Mouse (Mus musculus) lung, postnatal 4 days (tissue): ENCODE measurements around the gene Trim11.

Experiments used
- DNase-seq, 2 experiments: peaks; one replicate each; pipeline ENCODE4 v3.0.0; 2021

Gene Trim11

DNA sequence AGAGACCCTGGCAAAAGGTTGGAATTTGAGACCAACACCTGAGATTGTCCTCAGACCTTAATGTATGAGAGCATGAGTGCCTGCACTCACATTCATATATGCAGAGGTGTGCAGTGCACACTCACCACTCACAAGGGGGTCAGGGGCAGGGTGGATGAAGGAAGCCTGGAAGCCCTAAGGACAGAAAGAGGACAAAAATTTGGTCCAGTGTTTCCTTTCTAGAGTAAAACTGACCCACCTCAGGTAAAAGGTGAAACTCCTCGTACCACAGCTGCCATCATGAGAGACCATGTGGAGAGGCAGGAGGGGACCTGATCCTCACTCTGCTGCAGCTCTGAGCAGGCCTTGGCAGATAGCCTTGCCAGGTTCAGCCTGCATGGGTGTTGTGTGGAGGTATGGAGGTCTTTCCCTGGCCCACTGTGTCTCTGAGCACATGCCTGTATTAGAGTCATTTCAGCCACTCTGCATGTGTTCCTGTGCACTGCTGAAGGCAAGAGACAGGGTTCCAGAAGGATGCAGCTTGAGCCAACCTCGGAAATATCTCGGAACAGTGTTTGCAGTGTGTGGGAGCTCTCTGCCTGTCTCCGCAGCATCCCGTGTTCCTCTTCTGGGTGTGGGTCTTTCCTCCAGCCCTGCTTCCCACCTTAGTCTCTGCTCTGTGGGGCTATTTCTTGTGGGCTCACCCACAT is 20.5 kb upstream of the Trim11 start:
- no peak for DNase-seq

DNA sequence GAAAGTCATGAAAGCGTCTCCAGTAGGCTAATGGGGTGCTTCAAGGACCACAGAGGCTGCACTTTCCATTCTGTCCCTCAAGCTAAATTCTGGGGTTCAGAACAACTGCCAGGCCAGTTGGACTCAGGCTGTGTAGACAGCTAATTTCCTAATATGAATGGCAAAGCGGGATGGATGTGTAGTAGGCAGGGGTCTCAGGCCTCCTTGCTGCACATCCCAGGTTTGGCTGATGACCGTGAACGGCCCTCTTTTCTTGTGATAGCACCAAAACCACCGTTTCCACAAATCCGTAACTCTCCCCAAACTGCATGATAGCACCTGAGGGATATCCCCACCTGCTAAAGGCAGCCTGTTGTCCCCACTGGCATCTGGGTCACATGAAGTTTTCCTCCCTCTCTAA is 19.4 kb upstream of the Trim11 start:
- no peak for DNase-seq

DNA sequence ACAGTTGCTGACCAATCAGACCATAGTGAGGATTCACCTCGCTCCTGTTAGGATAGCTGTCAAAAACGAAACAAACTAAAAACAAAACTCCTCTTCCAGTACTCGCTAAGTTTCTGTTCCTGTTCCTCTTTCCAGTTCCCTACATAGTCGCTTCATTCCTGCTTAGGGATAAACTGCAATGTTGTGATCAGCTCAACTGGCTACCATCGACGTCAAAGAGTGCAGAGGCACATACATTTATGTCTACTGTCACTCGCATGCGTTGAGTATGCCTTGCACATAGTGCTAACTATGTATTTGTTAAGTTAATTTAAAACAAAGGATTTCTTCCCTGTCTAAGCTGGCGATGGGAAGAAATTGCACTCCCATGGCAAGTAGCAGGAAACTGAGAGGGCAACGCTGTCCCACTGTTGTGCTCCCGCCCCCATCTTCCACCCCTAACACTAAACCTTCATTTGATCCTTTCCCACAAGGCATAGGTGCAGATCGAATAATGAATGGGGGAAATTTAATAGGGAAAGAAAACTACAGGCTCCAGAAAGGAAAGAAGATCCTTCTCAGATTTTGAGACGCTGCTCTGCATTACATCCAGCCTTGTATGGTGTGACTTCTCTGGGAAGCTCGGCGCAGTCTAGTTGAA is 18.6 kb upstream of the Trim11 start:
- no peak for DNase-seq

DNA sequence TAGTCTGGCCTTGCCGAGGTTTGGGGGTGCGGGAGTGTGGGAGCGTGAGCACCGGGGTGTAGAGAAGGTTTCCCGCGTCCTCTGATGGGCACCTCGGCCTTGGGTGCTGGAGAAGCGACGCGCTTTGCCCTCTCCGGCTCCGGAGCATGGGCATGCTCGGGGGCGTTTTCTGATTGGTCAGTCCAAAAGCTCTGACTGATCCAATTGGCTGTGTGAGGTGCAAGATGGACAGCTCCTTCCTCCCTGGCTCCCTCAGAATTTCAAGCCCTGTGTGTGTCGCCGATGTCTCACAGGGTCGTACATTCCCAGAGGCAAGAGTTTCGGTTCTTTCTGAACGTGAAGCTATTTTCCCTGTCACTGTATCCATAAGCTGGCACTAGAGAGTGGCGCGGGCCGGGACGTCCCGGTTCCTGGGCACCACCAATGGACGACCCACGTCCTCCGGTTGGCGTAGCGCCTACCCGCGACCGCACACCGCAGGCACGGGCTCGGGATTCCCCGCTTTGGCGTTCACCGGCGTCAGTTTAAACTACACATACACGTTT is 17.9 kb upstream of the Trim11 start:
- DNase-seq: peak; percentile 82 to 85

DNA sequence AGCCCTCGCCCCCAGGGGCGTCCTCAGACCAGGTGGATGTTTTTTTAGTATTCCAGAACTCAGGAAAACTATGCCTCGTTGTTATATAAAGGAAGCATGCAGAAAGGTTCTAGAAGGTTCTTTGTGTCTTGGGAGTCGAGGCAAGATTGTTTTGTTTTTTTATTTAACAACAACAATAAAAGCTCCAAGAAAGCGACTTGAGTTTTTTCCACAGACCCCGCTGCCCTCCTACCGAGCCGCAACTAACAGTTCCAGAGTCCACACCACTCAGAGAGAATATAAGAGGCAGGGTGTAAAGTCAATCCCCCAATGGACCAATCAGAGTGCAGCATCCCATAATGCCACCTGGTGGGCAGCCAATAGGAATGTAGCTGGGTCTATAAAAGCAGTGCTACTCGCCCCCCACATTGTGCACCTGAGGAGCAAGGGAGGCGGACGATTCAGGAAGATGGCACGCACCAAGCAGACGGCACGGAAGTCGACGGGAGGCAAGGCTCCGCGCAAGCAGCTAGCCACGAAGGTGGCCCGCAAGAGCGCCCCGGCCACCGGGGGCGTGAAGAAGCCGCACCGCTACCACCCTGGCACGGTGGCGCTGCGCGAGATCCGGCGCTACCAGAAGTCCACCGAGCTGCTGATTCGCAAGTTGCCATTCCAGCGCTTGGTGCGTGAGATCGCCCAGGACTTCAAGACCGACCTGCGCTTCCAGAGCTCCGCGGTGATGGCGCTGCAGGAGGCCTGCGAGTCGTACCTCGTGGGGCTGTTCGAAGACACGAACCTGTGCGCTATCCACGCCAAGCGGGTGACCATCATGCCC is 16.3 kb upstream of the Trim11 start:
- DNase-seq: no peak

DNA sequence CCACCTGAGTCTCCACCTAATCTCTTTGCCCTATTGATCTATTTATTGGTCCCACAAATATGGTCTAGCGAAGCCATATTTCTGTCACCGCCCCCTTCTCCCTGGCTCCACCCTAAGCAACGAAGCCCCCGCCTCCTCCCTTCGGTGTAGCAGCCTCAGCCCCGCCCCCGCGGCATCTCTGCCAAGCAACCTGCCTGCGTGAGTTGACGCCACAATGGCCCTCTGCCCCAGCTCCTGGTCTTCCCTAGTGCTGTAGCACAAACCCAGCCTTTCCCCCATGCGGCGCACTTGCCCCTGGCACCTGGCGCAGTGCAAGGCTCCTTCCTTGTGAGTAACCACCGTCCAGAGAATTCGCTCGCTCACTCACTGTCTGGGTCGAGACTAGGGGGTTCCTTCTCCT is 14.3 kb upstream of the Trim11 start:
- peak; percentile 53 to 59 for DNase-seq

DNA sequence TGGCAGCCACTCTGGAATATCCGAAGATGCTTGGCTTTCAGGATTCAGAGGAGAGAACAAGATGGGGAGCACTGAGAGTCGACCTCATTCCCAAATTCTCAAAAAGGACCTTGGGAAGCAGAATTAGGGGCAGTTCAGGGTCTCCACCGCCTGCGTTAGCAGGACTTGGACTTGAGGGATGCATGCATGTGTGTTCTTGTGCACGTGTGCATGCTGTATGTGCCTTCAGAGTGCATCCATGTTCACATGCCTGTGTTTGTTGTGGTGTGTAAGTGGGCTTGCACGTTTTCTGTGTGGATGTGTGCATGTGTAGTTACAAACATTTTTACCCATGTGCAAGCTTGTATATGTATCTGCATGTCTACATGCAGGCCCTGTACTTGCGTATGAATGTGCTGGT is 13.7 kb upstream of the Trim11 start:
- DNase-seq: no peak

DNA sequence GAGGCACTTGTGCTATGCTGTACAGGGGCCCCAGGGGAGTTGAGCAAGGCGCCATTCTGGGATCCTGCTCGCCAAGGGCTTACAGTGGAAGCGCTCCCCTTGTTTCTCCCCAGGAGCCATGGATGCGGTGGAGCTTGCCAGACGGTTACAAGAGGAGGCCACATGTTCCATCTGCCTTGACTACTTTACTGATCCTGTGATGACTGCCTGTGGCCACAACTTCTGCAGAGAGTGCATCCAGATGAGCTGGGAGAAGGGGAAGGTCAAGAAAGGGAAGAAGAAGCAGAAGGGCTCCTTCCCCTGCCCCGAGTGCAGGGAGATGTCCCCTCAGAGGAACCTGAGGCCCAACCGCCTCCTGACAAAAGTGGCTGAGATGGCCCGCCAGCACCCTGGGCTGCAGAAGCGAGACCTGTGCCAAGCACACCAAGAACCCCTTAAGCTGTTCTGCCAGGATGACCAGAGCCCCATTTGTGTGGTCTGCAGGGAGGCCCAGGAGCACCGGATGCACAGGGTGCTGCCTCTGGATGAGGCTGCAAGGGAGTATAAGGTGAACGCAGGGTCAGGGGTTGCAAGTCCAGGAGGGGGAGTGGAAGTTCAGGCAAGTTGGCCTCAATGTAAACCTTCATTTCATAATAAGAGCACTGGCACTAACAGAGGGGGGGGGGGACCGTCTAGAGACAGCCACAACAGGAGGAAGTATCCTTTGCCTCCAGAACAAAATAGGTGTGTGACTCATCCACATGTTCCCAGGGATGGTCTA is 12.7 kb upstream of the Trim11 start:
- DNase-seq: no peak

DNA sequence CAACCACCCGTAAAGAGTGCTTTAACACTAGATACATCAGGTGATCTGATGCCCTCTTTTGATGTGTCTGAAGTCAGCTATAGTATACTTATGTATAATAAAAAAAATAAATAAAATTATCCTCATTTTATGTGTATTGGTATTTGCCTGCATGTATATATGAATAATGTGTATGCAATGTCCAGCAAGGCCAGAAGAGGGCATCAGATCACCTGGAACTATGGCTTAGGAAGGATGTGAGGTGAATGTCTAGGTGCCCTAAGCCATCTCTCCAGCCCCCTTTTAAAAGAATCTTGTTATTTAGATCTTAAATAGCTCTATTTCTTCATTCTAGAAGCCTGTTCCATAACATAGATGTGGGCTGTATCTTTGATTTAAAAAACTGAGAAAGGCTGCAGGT is 10.5 kb upstream of the Trim11 start:
- no peak for DNase-seq

DNA sequence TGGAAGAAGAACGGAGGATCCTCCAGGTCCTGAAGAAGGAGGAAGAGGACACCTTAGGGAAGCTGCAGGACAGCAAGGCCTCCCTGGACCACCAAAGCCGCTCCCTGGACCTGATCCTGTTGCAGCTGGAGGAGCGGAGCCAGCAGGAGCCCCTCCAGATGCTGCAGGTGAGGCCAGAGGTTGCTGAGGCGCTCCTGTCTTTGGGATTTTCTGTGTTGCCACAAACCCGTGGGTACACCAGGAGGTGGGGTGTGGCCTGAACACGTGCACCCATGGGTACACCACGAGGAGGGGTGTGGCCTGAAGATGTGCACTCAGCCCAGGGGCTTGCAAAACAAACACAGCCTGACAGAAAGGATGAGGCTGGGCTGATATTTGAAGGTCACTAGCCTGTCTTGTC is 9.3 kb upstream of the Trim11 start:
- DNase-seq: no peak

DNA sequence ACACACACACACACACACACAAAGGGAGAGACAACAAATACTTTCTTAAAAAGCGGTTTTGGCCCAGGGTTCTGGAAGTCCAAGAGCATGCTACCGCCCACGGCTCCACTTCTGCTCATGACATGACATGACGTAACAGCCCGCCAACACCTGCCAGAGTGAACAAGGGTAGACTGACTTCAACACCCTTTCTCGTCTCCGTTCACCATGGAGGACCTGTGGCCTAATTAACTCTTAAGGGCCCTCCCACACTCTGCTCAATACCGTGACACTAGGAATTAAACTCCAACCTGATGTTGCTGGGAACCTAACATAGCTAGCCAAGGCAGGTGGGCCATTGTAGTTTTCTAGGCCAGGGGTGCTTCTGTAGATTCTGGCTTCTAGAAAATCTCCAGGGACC is 8.9 kb upstream of the Trim11 start:
- no peak for DNase-seq

DNA sequence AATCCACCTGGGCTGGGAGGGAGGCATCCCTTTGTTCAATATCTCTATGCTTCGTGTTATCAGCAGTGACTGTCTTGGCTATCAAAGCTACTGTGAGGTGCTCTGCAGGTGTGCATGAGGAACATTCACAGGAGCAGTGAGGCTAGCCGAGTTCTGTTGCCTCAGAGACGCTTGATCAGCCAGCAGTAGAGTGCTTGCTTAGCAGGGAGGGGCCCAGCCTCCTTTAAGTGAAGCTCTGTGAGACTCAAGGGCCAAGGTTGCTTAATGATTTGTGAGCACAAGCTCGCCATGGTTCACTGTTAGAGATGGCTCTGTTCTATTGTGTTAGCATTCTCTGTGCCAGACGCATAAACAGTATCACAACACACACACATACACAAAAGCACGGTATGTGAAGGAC is 8.2 kb upstream of the Trim11 start:
- peak; percentile 55 to 76 for DNase-seq

DNA sequence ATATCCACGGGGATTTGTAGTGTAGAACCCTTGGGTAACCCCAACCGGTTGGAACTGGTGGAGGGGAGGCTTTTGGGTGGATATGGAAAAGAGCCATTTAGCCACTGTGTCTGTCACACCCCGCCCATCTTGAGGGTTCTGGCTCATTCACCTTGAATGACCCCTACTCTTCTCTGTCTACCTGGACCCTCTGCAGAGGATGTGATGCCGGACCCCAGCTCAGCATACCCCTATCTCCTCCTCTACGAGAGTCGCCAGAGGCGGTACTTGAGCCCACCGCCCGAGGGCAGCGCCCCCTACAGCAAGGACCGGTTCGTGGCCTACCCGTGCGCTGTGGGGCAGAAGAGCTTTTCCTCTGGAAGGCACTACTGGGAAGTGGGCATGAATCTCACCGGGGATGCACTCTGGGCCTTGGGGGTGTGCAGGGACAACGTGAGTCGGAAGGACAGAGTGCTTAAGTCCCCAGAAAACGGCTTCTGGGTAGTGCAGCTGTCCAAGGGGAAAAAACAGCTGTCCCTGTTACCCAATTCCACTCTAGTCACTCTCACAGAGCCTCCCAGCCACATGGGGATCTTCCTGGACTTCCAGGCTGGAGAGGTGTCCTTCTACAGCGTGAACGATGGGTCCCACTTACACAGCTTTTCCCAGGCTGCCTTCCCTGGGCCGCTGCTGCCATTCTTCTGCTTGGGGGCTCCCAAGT is 6.9 kb upstream of the Trim11 start:
- no peak for DNase-seq

DNA sequence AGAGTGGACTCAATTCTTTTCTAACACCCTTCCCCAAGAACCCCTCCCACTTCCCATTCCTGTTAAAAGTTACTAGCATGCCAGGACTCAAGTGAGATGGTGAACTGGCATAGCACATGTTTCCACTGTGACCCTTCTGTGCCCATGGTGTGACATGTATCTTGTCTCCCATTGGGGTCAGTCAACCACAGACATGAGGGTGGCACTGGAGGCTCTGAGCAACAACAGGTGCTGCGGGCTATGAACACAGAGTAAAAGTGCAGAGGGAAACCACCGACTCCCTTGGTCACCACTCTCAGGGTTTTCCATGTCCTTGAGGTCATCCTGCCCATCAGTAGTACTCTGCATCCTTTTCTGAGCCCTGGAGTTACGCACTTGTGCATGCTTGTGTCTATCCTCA is 6.1 kb upstream of the Trim11 start:
- no peak for DNase-seq

DNA sequence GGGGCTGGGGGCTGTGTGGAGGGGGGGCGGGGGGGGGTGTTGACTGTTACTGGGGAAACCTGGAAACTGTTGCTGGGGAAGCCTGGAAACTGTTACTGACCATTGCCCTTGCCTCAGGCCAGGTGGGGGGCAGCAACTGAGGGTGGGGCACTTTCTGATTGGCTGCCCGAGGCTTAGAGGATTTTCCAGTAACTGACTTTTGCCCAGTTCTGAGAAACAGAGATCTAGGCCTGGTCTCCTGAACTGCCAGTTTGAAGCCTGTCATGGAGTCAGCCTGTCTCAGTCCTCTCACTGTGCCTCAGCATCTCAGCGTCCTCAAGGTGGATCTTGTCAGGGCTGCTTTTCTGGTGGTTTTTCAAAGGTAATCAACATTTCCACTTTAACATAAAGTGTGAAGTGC is 3.5 kb upstream of the Trim11 start:
- no peak for DNase-seq

DNA sequence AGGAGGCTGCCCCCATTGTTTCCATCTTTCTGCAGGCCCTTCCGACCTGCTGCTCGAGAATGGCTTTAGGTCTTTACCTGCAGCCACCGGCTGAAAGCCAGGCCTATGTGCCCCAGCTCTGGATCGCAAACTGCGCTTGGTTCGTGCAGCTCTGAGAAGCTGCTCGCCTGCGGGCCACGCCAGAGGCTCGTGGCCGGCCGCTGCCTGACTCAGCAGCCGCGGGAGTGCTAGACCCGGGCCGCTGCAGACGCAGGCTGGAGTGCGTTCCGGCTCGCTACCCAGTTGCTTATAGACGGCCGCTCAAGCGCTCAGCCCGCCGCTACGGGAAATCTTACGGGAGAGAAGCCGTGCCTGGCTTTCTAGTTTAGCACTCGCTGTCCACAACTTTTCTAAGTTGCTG is 743 bp upstream of the Trim11 start:
- DNase-seq: no peak

DNA sequence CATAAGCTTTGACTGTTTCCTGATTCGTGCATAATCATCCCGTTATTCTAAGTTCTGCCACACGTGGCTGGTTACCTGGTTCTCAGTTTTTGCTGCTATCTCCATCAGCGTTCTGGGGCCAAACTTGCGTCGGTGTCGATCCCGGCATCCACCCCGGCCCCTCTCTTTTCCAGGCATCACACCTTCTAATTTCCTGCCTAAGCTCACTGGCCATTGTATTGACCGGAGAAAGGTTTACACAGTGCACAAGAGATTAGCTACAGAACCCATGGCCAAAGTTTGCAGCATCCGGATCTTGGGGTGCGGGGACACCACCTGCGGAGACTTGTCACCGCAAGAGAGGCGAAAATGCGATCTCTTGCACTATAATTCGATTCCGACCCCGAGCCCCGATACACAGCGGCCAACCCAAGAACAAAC is 276 bp upstream of the Trim11 start:
- DNase-seq: no peak

DNA sequence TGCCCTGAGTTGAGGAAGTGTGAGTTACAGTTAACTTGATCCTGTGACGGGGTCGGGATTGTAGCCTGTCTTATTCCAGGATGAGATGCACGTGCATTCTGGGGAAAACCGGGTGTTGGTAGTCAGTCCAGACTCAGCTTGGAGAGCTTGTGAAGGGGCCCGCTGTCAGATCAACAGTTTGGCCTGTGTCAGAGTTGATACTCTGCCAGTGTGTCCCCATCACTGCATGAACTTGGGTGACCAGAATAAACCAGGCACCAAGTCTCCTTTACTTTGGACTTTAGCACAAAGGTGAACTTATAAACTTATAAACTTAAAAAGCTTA is 775 bp downstream of the Trim11 start:
- no peak for DNase-seq

DNA sequence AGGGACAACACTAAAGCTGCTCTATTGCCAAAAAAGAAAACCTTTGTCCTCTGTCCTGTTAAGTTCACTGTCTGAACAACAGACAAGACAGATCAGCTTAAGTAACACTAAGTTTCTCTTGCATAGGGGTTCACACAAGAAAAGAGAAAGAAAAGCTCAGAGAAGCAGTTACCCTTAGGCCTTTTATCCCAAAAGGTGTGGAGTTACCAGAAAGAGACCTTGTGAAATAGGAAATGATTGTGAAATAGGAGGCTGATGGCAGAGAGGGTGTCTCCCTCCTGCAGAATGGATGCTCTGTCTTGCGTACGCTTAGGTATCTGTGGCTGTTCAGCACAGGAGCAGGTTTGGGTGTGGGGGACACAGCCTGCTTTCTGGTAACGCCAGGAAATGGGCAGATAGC is 1.3 kb downstream of the Trim11 start:
- DNase-seq: no peak

DNA sequence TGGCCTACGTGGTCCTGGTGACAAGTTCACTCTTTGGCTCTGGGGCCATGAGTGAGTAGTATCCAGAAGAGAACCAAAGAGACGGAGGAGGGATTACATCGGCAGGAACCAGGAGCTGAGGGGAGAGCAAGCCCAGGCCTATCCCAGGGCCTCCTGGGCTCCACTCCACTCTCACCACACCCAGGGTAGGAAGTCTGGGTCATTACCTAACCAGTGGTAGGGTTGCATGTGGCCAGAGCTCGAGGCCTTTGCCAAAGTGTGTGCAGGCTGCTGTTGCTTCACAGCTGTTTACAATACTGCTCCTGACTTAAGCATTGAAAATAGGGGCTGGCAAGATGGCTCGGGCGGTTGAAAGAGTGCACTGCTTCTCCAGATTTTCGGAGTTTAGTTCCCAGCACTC is 1.8 kb downstream of the Trim11 start:
- peak; percentile 51 to 56 for DNase-seq

DNA sequence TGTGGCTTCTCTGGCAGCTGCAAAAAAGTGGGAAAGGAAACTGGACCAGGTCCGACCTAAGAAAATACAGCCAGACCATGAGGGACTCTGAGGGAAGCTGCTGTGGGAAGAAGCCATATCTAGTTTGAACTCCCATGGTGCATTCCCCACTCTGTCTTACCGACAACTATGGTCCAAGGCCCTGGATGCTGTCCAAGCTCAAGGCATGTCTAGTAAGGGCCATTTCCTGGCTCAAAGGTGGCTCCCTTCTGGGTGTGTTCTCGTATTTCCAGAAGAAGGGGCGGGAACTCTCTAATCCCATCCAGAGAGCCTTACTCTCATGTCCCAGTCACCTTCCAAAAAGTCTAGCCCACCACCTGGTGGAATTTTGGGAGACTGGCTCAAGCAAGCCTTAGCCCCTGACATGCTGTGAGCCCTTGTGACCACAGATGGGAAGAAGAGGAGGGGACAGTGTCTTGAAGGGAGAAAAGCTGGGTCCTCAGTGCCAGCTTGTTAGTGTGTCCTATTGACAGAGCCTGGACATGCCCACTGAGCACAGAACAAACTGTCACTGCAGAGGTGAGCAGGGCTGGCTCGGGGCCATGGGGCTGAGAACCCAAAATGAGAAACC is 2.6 kb downstream of the Trim11 start:
- peak in 1 of 2 experiments; percentile 20 for DNase-seq
